Mouse (Mus musculus) lung, postnatal 0 days (tissue): Measurements from ENCODE around the gene Rell1. TPM values are rescaled to one million over a fixed set of nuclear protein-coding genes. Genes with fewer than 3 reads are reported as not detected.
A peak's percentile ranks its signal among the peaks of the same experiment; 100 is the strongest.

Source experiments
- ATAC-seq: fragments of 200-750 bp; cut with Nextera tagmentation; 2 replicates; pipeline ENCODE4 v1.8.0; 2017; ENCODE audit warnings: moderate library complexity
- DNase-seq: peaks from one replicate; pipeline ENCODE4 v3.0.0-alpha.2; 2016; ENCODE audit warnings: low spot score
- H3K27ac ChIP-seq: fragments of 300-500 bp; sonication (generic); 2 replicates; pipeline ENCODE4 v1.5.1; 2014; ENCODE audit warnings: antibody characterized with exemption, mild to moderate bottlenecking, low read length, mixed read lengths
- H3K27me3 ChIP-seq: fragments of 300-500 bp; sonication (generic); replicated peaks from 2 replicates; pipeline ENCODE4 v1.6.1; 2014; ENCODE audit warnings: low read length, mixed read lengths; ENCODE audit not compliant: insufficient read depth
- H3K36me3 ChIP-seq: fragments of 300-500 bp; sonication (generic); 2 replicates; pipeline ENCODE4 v1.6.1; 2014; ENCODE audit warnings: low read length, mixed read lengths; ENCODE audit not compliant: insufficient read depth
- H3K4me1 ChIP-seq: fragments of 300-500 bp; sonication (generic); 2 replicates; pipeline ENCODE4 v1.6.1; 2014; ENCODE audit warnings: antibody characterized with exemption, low read depth, low read length, mixed read lengths; ENCODE audit not compliant: insufficient read depth
- H3K4me2 ChIP-seq: fragments of 300-500 bp; sonication (generic); replicated peaks from 2 replicates; pipeline ENCODE4 v1.6.1; 2014; ENCODE audit warnings: low read depth, mild to moderate bottlenecking, low read length, moderate library complexity, mixed read lengths
- H3K4me3 ChIP-seq: fragments of 300-500 bp; sonication (generic); 2 replicates; pipeline ENCODE4 v1.5.1; 2014; ENCODE audit warnings: low read depth, low read length
- H3K9ac ChIP-seq: fragments of 300-500 bp; sonication (generic); replicated peaks from 2 replicates; pipeline ENCODE4 v1.6.1; 2014; ENCODE audit warnings: low read depth, mild to moderate bottlenecking
- H3K9me3 ChIP-seq: fragments of 300-500 bp; sonication (generic); 2 replicates; pipeline ENCODE4 v1.6.1; 2016; ENCODE audit warnings: low read length, mixed read lengths
- CTCF ChIP-seq: IDR thresholded peaks from 2 replicates; pipeline ENCODE4 v1.5.1; 2016; ENCODE audit warnings: antibody characterized with exemption, mild to moderate bottlenecking
- EP300 ChIP-seq: IDR thresholded peaks from 2 replicates; pipeline ENCODE4 v1.6.1; 2016; ENCODE audit warnings: antibody characterized with exemption, mild to moderate bottlenecking, control low read depth
- WGBS: fragments of 180-500 bp; shearing (Covaris S2); extraction: QIAGEN DNeasy Blood & Tissue Kit; methylation state at CpG from one replicate; pipeline ENCODE4 v1.1.7; 2014; 5-methylcytosine and 5-hydroxymethylcytosine counted together
- polyA plus RNA-seq: library from polyadenylated mRNA; unstranded; fragments of >200 nt; fragmentation: Nextera tagmentation; extraction: Ambion mirVana; gene quantifications from 2 replicates; pipeline ENCODE4 v1.2.1, GENCODE M21; 2015

Gene Rell1
- polyA plus RNA-seq, 1 experiment from 2014 or later, result 27.0 TPM

DNA sequence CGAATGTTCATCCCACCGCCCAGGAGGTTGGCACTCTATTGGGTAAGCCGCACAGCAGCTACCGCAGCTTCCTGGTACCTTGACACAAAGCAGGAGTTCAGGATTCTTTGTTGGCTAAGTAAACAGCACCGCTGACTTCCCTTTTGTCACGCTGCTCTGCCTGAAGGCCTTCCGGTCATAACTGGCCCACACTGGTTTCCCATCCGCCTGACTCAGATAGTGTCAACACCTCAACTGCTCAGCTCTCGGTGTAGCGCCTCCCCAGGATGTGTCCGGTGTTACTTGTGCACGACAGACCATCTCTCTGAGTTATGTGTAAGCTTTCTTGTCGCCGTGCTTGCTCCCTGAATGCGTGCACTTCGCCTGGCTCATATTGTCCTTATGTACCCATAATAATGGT lies 93.8 kb downstream of the Rell1 start:
- TF ChIP-seq EP300, result no peak
- TF ChIP-seq CTCF, result peak; percentile 52
- H3K27ac ChIP-seq, result no peak overlapping the region
- H3K27me3 ChIP-seq, result no peaks in the 10 kb centered on the region
- no peak overlapping the region for H3K4me3 ChIP-seq
- H3K4me2 ChIP-seq, result no peak overlapping the region
- no peak overlapping the region for H3K9ac ChIP-seq
- H3K4me1 ChIP-seq, result no peaks in the 10 kb centered on the region
- H3K9me3 ChIP-seq, result no peaks in the 10 kb centered on the region
- ATAC-seq (peak; percentile 85), DNase-seq (peak; percentile 78)
- H3K36me3 ChIP-seq, result no peaks in the 10 kb centered on the region
- 47% methylated on average over 16 of the region's 16 CpGs for WGBS

DNA sequence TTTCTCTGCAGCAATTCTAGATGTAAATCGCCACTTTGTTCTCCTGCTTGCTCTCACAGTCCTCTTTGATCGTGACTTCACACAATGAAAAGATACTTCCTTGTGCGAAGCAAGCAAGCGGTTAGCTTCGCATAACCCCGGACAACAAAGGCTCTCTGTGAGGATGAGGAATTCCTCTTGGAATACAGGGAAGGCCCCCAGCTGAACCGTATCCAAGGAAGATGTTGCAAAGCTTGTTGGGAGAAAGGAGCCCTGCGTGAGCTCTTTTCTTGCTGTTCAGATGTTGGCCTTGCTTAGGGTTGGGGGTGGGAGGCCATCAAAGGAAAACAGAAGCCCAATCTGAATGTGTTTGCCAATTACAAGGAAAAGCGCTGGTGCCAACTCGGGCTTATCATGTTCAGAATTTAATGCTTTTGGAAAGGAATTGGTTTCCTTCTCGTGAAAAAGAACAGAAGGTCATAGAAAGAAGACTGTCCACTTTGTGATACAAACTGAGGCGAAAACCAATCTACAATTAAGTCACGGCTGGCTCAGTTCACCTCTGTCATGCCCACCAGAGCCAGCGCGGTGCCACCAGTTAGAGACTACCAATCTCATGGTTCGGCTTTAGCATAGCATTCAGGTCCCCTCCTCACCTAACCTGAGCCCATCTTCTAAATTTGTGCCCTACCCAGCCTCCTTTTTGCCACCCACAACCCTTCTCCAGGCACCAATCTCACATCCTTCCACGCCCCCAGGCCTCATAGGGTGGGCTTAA lies 96.3 kb downstream of the Rell1 start:
- DNase-seq (no peak), ATAC-seq (no peak)
- Histone ChIP-seq H3K36me3 (no peaks in the 10 kb centered on the region), H3K9ac (no peak overlapping the region), H3K4me3 (no peak overlapping the region), H3K4me2 (no peak overlapping the region), H3K4me1 (no peaks in the 10 kb centered on the region), H3K27ac (no peak overlapping the region), H3K27me3 (no peaks in the 10 kb centered on the region), H3K9me3 (no peaks in the 10 kb centered on the region)
- TF ChIP-seq CTCF, result no peak
- TF ChIP-seq EP300, result no peak
- 58% methylated on average over 17 of the region's 17 CpGs for WGBS

DNA sequence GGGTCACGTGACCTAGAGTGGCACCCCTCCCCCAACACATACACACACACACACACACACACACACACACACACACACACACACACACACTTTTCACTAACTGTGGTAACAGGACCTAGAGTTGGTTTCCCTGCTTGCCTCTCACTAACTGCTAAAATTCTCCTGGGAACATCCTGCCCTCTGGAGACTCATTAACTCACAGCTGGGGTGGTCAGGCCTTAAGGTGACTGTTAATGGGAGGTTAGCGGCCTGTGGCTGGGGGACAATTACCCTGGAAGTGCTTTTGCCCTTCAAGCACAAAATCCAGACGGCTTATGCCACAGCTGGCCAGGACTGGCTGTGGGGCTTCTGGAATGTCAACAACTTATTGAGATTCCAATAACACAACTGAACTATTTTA lies 101.3 kb downstream of the Rell1 start:
- WGBS, result 32% methylated on average over 3 of the region's 3 CpGs
- H3K4me3 ChIP-seq, result no peak overlapping the region
- H3K27me3 ChIP-seq, result no peaks in the 10 kb centered on the region
- no peak overlapping the region for H3K27ac ChIP-seq
- ATAC-seq, result no peak
- TF ChIP-seq EP300 (no peak), CTCF (no peak)
- no peak overlapping the region for H3K4me2 ChIP-seq
- no peaks in the 10 kb centered on the region for H3K9me3 ChIP-seq
- no peak for DNase-seq
- H3K9ac ChIP-seq, result no peak overlapping the region
- no peaks in the 10 kb centered on the region for H3K4me1 ChIP-seq
- H3K36me3 ChIP-seq, result no peaks in the 10 kb centered on the region

DNA sequence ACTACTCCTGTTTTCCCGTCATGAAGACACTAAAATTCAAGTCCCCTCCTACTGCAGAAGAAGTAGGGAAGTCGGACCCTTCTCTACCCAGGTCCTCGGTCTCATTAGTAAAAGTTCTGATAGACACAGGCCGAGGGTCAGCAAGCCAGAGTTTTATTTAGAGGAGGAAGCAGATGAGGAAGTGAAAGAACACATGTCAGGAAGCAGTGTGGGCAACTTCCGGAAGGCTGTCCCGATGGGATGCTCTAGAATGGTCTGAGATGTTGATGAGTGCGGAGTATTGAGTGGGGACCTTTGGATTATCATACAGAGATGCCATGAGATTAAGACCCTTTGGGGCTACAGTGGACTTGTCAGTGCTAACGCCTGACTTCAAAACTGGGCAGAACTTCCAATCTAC lies 109.8 kb downstream of the Rell1 start:
- 69% methylated on average over 8 of the region's 8 CpGs for WGBS
- no peak for TF ChIP-seq CTCF
- TF ChIP-seq EP300, result no peak
- Histone ChIP-seq H3K9ac (no peak overlapping the region), H3K4me1 (no peaks in the 10 kb centered on the region), H3K4me2 (no peak overlapping the region), H3K27me3 (no peaks in the 10 kb centered on the region), H3K36me3 (no peaks in the 10 kb centered on the region), H3K9me3 (no peaks in the 10 kb centered on the region), H3K4me3 (no peak overlapping the region), H3K27ac (no peak overlapping the region)
- DNase-seq, result no peak
- no peak for ATAC-seq

Other genes starting within 250 kb of the Rell1 start
- 21.5 and 23.2 TPM in 2 replicates for gene 0610040J01Rik, start 156.5 kb downstream of the Rell1 start, polyA plus RNA-seq
- gene Pgm2, start 124.1 kb upstream of the Rell1 start, polyA plus RNA-seq, result 27.0 and 28.3 TPM in 2 replicates
- gene Tbc1d1, start 187.4 kb upstream of the Rell1 start, polyA plus RNA-seq, result 15.3 and 18.0 TPM in 2 replicates